Mouse (Mus musculus): ENCODE measurements around the gene Elavl2. TPM values are rescaled to one million over a fixed set of nuclear protein-coding genes. Genes with fewer than 3 reads are reported as not detected.

Elavl2 gene
- total RNA-seq, 2 experiments from 2014 or later: 0.06 to 0.48 TPM

- intact Hi-C loops (cut with DNase I): no loop called here
- no peak for TF ChIP-seq CTCF (IDR thresholded peaks at IDR 0.05)
- Histone ChIP-seq H3K27ac (no peak overlapping the region), H3K4me3 (no peak overlapping the region)
- no peak for DNase-seq
Observed at GRCm38 (mm10) chr4:91230439-91230863, 170.1 kb downstream of the Elavl2 start.

GRCm38 (mm10) chr4:91228341-91228740, 172.2 kb downstream of the Elavl2 start:
- no peak overlapping the region for H3K27ac ChIP-seq
- intact Hi-C loops (cut with DNase I): no loop called here
- no peak for DNase-seq
- H3K4me3 ChIP-seq: no peak overlapping the region
- TF ChIP-seq CTCF (IDR thresholded peaks at IDR 0.05): no peak

GRCm38 (mm10) chr4:91223811-91224210, 176.8 kb downstream of the Elavl2 start:
- Histone ChIP-seq H3K4me3 (no peak overlapping the region), H3K27ac (no peak overlapping the region)
- intact Hi-C loops (cut with DNase I): no loop called here
- no peak for DNase-seq
- no peak for TF ChIP-seq CTCF (IDR thresholded peaks at IDR 0.05)

- Histone ChIP-seq H3K4me3 (no peak overlapping the region), H3K27ac (no peak overlapping the region)
- intact Hi-C loops (cut with DNase I): no loop called here
- TF ChIP-seq CTCF (IDR thresholded peaks at IDR 0.05): no peak
- DNase-seq: no peak
Observed at GRCm38 (mm10) chr4:91219322-91219721, 181.3 kb downstream of the Elavl2 start.

DNA sequence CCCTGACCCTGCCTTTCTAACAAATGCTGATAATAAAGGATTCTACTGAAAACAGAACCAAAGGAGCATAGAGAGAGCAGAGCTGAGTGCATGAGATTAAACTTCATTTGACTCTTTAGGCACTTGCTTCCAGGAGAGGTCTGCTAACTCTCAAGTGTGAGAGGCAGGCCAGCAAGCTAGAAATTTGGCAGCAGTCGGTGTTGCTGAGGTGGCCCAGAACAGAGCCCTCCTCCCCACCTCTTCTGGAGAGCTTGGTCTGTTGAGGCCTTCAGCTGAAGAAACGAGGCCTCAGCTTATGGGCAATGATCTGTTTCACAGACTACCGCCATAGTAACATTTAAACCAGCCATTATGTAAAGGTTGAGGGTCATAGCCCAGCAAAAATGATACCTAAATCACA, 186.7 kb downstream of the Elavl2 start:
- intact Hi-C loops (cut with DNase I): no loop called here
- no peak for DNase-seq
- no peak for TF ChIP-seq CTCF (IDR thresholded peaks at IDR 0.05)

DNA sequence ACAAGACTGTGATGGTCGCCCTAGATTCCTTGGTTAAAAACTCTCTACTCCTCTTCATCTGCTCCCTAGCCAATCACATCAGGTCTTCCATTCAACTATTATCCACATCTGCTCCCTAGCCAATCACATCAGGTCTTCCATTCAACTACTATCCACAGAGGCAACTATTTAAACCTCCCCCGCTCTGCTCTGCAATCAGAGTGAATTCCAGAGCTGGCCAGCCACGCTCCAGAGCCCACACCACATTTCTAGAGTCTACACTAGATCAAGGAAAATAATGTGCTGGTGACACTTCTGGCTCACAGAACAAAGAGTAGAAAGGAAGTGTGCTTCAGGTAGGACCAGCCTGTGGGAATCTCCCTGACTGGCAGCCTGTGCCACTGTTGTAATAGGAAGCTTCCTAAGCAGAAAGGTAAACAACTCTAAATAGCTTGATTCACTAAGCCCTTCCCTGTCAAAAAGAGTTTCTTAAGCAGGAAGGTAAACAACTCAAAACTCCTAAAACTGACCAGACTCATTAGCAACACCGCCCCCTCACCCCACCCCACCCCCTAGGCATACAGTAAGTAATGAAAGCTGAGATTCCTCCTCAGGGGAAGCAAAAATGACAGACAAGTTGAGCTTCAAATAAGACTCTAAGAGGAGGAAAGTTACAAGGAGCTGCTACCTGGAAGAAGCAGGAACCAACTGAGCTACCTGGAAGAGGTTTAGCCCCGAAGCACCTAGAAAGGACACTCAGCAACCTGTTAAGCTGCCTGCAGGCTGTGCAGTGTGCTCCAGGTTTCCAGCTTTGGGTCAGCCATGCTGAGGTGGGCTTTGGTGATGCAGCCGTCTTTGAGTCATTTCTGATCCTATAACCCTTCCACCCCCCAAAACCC, 191.9 kb downstream of the Elavl2 start:
- DNase-seq: no peak
- Histone ChIP-seq H3K27ac (no peak overlapping the region), H3K4me3 (no peak overlapping the region)
- intact Hi-C loops (cut with DNase I): no loop called here
- TF ChIP-seq CTCF (IDR thresholded peaks at IDR 0.05): no peak

More for the DNA sequence above, 186.7 kb downstream of the Elavl2 start:
- Histone ChIP-seq H3K27ac (no peak overlapping the region), H3K4me3 (no peak overlapping the region)

Small RNA genes lying within 50 kb of the gene (microRNA-seq; reads per million reads assigned to microRNA genes)
- not detected for gene Mir6402
